Mouse (Mus musculus) liver, embryonic 14.5 days (tissue): ENCODE measurements at regions not wholly inside any gene's neighbourhood (a gene's known extent, or its start where the extent isn't known, plus 50 kb on each side); places are given as distances from the start of the nearest gene placed in this dataset.

Experiments used
- CTCF ChIP-seq: IDR thresholded peaks from 2 replicates; pipeline ENCODE4 v1.5.1; 2016; ENCODE audit warnings: antibody characterized with exemption, low read depth, control low read depth
- EP300 ChIP-seq: IDR thresholded peaks from 2 replicates; pipeline ENCODE4 v1.6.1; 2016; ENCODE audit warnings: antibody characterized with exemption, low read depth

- no peak for TF ChIP-seq EP300
- TF ChIP-seq CTCF, result no peak
Observed at GRCm38 (mm10) chr3:115467850-115468249, 247.0 kb downstream of the S1pr1 start.
